Mouse (Mus musculus) stomach, embryonic 16.5 days (tissue): ENCODE results near the gene Nelfb. TPM values are rescaled to one million over a fixed set of nuclear protein-coding genes. Genes with fewer than 3 reads are reported as not detected.
A peak's percentile ranks its signal among the peaks of the same experiment; 100 is the strongest.

ENCODE experiments used
- ATAC-seq: fragments of 200-750 bp; cut with Nextera tagmentation; 2 replicates; pipeline ENCODE4 v1.8.0; 2017; ENCODE audit warnings: moderate number of reproducible peaks, moderate TSS enrichment; ENCODE audit not compliant: insufficient read depth, low FRiP score
- H3K27ac ChIP-seq: fragments of 300-500 bp; sonication (generic); 2 replicates; pipeline ENCODE4 v1.5.1; 2014; ENCODE audit warnings: low read length
- H3K27me3 ChIP-seq: fragments of 300-500 bp; sonication (generic); 2 replicates; pipeline ENCODE4 v1.6.1; 2014; ENCODE audit warnings: low read length, control low read depth, mixed read lengths; ENCODE audit not compliant: control insufficient read depth, insufficient read depth
- H3K36me3 ChIP-seq: fragments of 300-500 bp; sonication (generic); 2 replicates; pipeline ENCODE4 v1.6.1; 2014; ENCODE audit warnings: low read length; ENCODE audit not compliant: control insufficient read depth, insufficient read depth
- H3K4me1 ChIP-seq: fragments of 300-500 bp; sonication (generic); 2 replicates; pipeline ENCODE4 v1.6.1; 2014; ENCODE audit warnings: low read length, control low read depth, mixed read lengths; ENCODE audit not compliant: control insufficient read depth, insufficient read depth
- H3K4me2 ChIP-seq: fragments of 300-500 bp; sonication (generic); 2 replicates; pipeline ENCODE4 v1.6.1; 2014; ENCODE audit warnings: low read depth, low read length, mixed read lengths
- H3K4me3 ChIP-seq: fragments of 300-500 bp; sonication (generic); replicated peaks from 2 replicates; pipeline ENCODE4 v1.5.1; 2014; ENCODE audit warnings: mild to moderate bottlenecking, low read length
- H3K9ac ChIP-seq: fragments of 300-500 bp; sonication (generic); 2 replicates; pipeline ENCODE4 v1.6.1; 2014; ENCODE audit warnings: low read length
- H3K9me3 ChIP-seq: fragments of 300-500 bp; sonication (generic); replicated peaks from 2 replicates; pipeline ENCODE4 v1.6.1; 2016; ENCODE audit warnings: low read length, control low read depth; ENCODE audit not compliant: control insufficient read depth
- WGBS: fragments of 180-500 bp; shearing (Covaris S2); extraction: QIAGEN DNeasy Blood & Tissue Kit; methylation state at CpG from one replicate; pipeline ENCODE4 v1.1.7; 2014; 5-methylcytosine and 5-hydroxymethylcytosine counted together
- polyA plus RNA-seq: library from polyadenylated mRNA; unstranded; fragments of >200 nt; fragmentation: Nextera tagmentation; extraction: Ambion mirVana; gene quantifications from 2 replicates; pipeline ENCODE4 v1.2.1, GENCODE M21; 2015

Nelfb gene
- polyA plus RNA-seq, 1 experiment from 2014 or later = 102 TPM

GRCm38 (mm10) chr2:25234551-25235220 lies 23.4 kb upstream of the Nelfb start:
- no peak overlapping the region for H3K4me3 ChIP-seq
- 54% methylated on average over 5 of the region's 5 CpGs for WGBS
- no peak overlapping the region for H3K4me2 ChIP-seq
- H3K27me3 ChIP-seq = no peaks in the 10 kb centered on the region; the same call in 1 of the 2 replicates
- H3K27ac ChIP-seq = no peak overlapping the region
- H3K9ac ChIP-seq = no peak overlapping the region
- no peak for ATAC-seq
- no peaks in the 10 kb centered on the region for H3K9me3 ChIP-seq
- H3K36me3 ChIP-seq = no peaks in the 10 kb centered on the region
- 0 out of 2 replicates have a peak, but pooled peaks cover 5% of the 10 kb centered on the region for H3K4me1 ChIP-seq

- no peak within 1 kb of the TSS for H3K27ac ChIP-seq
- H3K9ac ChIP-seq = no peak within 1 kb of the TSS
- H3K9me3 ChIP-seq = no peaks in the 10 kb centered on the region
- ATAC-seq = no peak
- WGBS = 67% methylated on average over 3 of the region's 3 CpGs
- no peaks in the 10 kb centered on the region; the same call in 1 of the 2 replicates for H3K27me3 ChIP-seq
- no peaks in the 10 kb centered on the region for H3K36me3 ChIP-seq
- H3K4me1 ChIP-seq = peaks cover 2% of the 10 kb centered on the region; the same call in 1 of the 2 replicates
- no peak within 1 kb of the TSS for H3K4me2 ChIP-seq
- no peak within 1 kb of the TSS for H3K4me3 ChIP-seq
These were observed 22.8 kb upstream of the Nelfb start, which contains the start of gene Slc34a3 for GRCm38 (mm10) chr2:25234050-25234449. Slc34a3 (minus strand) TSS chr2:25234364.

- Histone ChIP-seq H3K4me2 (no peak overlapping the region), H3K9me3 (no peaks in the 10 kb centered on the region), H3K27ac (no peak overlapping the region), H3K36me3 (no peaks in the 10 kb centered on the region), H3K4me1 (peaks cover 4% of the 10 kb centered on the region; the same call in 1 of the 2 replicates), H3K9ac (no peak overlapping the region), H3K4me3 (no peak overlapping the region), H3K27me3 (no peaks in the 10 kb centered on the region; the same call in 1 of the 2 replicates)
- 73% methylated on average over 4 of the region's 4 CpGs for WGBS
- no peak for ATAC-seq
These were observed 22.1 kb upstream of the Nelfb start for GRCm38 (mm10) chr2:25233421-25233820.

- H3K9ac ChIP-seq = no peak overlapping the region; the same call in 1 of the 2 replicates
- H3K4me3 ChIP-seq = no peak overlapping the region
- H3K36me3 ChIP-seq = no peaks in the 10 kb centered on the region
- H3K4me2 ChIP-seq = no peak overlapping the region
- H3K9me3 ChIP-seq = no peaks in the 10 kb centered on the region
- peaks cover 5% of the 10 kb centered on the region; the same call in 1 of the 2 replicates for H3K4me1 ChIP-seq
- no peaks in the 10 kb centered on the region; the same call in 1 of the 2 replicates for H3K27me3 ChIP-seq
- H3K27ac ChIP-seq = no peak overlapping the region
- 58% methylated on average over 12 of the region's 12 CpGs for WGBS
- ATAC-seq = no peak
These were observed 19.7 kb upstream of the Nelfb start for GRCm38 (mm10) chr2:25231038-25231437.

- Histone ChIP-seq H3K4me3 (no peak overlapping the region), H3K27ac (no peak overlapping the region), H3K4me2 (no peak overlapping the region), H3K4me1 (peaks cover 10% of the 10 kb centered on the region), H3K36me3 (no peaks in the 10 kb centered on the region), H3K9me3 (no peaks in the 10 kb centered on the region), H3K27me3 (no peaks in the 10 kb centered on the region; the same call in 1 of the 2 replicates), H3K9ac (no peak overlapping the region; the same call in 1 of the 2 replicates)
- 78% methylated on average over 7 of the region's 7 CpGs for WGBS
- no peak for ATAC-seq
These were observed 19.3 kb upstream of the Nelfb start for GRCm38 (mm10) chr2:25230581-25230980.

GRCm38 (mm10) chr2:25229582-25229981 lies 18.3 kb upstream of the Nelfb start:
- ATAC-seq = no peak

GRCm38 (mm10) chr2:25228995-25229530 lies 17.8 kb upstream of the Nelfb start:
- 73% methylated on average over 6 of the region's 6 CpGs for WGBS
- H3K9me3 ChIP-seq = no peaks in the 10 kb centered on the region

More at GRCm38 (mm10) chr2:25229582-25229981, 18.3 kb upstream of the Nelfb start:
- H3K4me2 ChIP-seq = no peak overlapping the region
- WGBS = 80% methylated on average over 5 of the region's 5 CpGs
- H3K9me3 ChIP-seq = no peaks in the 10 kb centered on the region
- H3K4me1 ChIP-seq = peaks cover 15% of the 10 kb centered on the region
- H3K9ac ChIP-seq = no peak overlapping the region
- no peak overlapping the region for H3K4me3 ChIP-seq
- no peak overlapping the region for H3K27ac ChIP-seq
- H3K27me3 ChIP-seq = no peaks in the 10 kb centered on the region; the same call in 1 of the 2 replicates
- H3K36me3 ChIP-seq = no peaks in the 10 kb centered on the region

GRCm38 (mm10) chr2:25228431-25228889 lies 17.2 kb upstream of the Nelfb start:
- 0 out of 2 replicates have a peak, but pooled peaks have one; percentile 5 for ATAC-seq
- H3K36me3 ChIP-seq = no peaks in the 10 kb centered on the region
- H3K27me3 ChIP-seq = no peaks in the 10 kb centered on the region; the same call in 1 of the 2 replicates
- 2% methylated on average over 7 of the region's 7 CpGs for WGBS
- peak overlapping the region; percentile 49 for H3K4me2 ChIP-seq
- H3K4me3 ChIP-seq = peak overlapping the region; percentile 30
- peak overlapping the region; percentile 64 for H3K9ac ChIP-seq
- peak overlapping the region; percentile 72 for H3K27ac ChIP-seq
- peaks cover 20% of the 10 kb centered on the region for H3K4me1 ChIP-seq
- H3K9me3 ChIP-seq = no peaks in the 10 kb centered on the region

More at GRCm38 (mm10) chr2:25228995-25229530, 17.8 kb upstream of the Nelfb start:
- Histone ChIP-seq H3K4me3 (no peak overlapping the region), H3K4me2 (peak overlapping the region; percentile 49; the same call in 1 of the 2 replicates), H3K36me3 (no peaks in the 10 kb centered on the region), H3K27ac (no peak overlapping the region), H3K27me3 (no peaks in the 10 kb centered on the region; the same call in 1 of the 2 replicates), H3K4me1 (peaks cover 15% of the 10 kb centered on the region), H3K9ac (peak overlapping the region; percentile 1; the same call in 1 of the 2 replicates)
- no peak for ATAC-seq

GRCm38 (mm10) chr2:25227406-25227805 lies 16.1 kb upstream of the Nelfb start:
- Histone ChIP-seq H3K27ac (no peak overlapping the region), H3K9ac (no peak overlapping the region), H3K36me3 (no peaks in the 10 kb centered on the region), H3K4me2 (no peak overlapping the region), H3K4me1 (peaks cover 22% of the 10 kb centered on the region), H3K9me3 (no peaks in the 10 kb centered on the region), H3K27me3 (no peaks in the 10 kb centered on the region; the same call in 1 of the 2 replicates), H3K4me3 (no peak overlapping the region)
- ATAC-seq = no peak
- WGBS = 94% methylated on average over 4 of the region's 4 CpGs
